Mouse (Mus musculus): ENCODE measurements at regions not wholly inside any gene's neighbourhood (a gene's known extent, or its start where the extent isn't known, plus 50 kb on each side); places are given as distances from the start of the nearest gene placed in this dataset.

- TF ChIP-seq BHLHE40 (IDR thresholded peaks at IDR 0.05; ENCODE audit: low read depth, low read length) (no peak), CTCF (conservative IDR thresholded peaks at IDR 0.05 in 1 of 2, IDR thresholded peaks at IDR 0.05 in 1 of 2; ENCODE audit: low read depth in 2 of 2, low read length in 2 of 2) (no peak), ZMIZ1 (IDR thresholded peaks at IDR 0.05; ENCODE audit: low read depth, low read length) (no peak), USF2 (conservative IDR thresholded peaks at IDR 0.05; ENCODE audit: low read depth, low read length) (no peak), POLR2A (IDR thresholded peaks at IDR 0.05; ENCODE audit: low read depth, low read length) (no peak), MXI1 (IDR thresholded peaks at IDR 0.05; ENCODE audit: low read depth, low read length) (no peak), EP300 (IDR thresholded peaks at IDR 0.05; ENCODE audit: low read length) (no peak), JUND (conservative IDR thresholded peaks at IDR 0.05; ENCODE audit: low read depth, low read length) (no peak), MAZ (IDR thresholded peaks at IDR 0.05; ENCODE audit: low read depth, low read length) (no peak), RCOR1 (conservative IDR thresholded peaks at IDR 0.05; ENCODE audit: low read depth, low read length) (no peak)
Observed at GRCm38 (mm10) chr5:112004041-112004440, 248.3 kb downstream of the Cryba4 start.

All from CH12.LX (cell line).